Mouse (Mus musculus): ENCODE data around the gene Pear1.

The Pear1 gene

GRCm38 (mm10) chr3:87733984-87734761 is 89.9 kb downstream of the Pear1 start:
- ChIA-PET POLR2A (interaction anchor here in 2 of 4 experiments (0.6 to 1.5 kb wide), 2 partner anchors 15 to 683 kb away, joined by 3 read pairs; no protein-coding TSS in a partner anchor), CTCF (interaction anchor here in 2 of 4 experiments (0.8 to 2.0 kb wide), 3 partner anchors 21 to 36 kb away, joined by 3 to 5 read pairs (median 3); no protein-coding TSS in a partner anchor)

DNA sequence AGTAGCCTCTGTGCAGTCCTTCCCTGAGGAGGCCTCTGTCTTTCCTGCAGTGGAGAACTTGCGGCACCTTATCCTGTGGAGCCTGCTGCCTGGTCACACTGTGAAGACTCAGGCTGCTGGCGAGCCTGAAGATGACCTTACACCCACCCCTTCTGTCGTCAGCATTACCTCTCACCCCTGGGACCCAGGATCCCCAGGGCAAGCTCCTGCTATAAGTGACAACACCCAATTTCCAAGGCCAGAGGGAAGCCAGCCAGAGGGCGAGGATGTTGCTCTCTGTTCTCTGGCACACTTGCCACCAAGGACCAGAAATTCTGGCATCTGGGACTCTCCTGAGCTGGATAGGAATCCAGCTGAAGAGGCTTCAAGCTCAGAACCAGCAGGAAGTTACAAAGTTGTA is 91.0 kb downstream of the Pear1 start:
- ChIA-PET CTCF (interaction anchor here in 3 of 4 experiments (0.6 to 2.0 kb wide), 5 partner anchors 11 to 408 kb away, joined by 3 to 6 read pairs (median 3); no protein-coding TSS in a partner anchor), POLR2A (interaction anchor here in 1 of 4 experiments (1.5 kb wide), 1 partner anchor 16 kb away, joined by 3 read pairs; no protein-coding TSS in a partner anchor)

DNA sequence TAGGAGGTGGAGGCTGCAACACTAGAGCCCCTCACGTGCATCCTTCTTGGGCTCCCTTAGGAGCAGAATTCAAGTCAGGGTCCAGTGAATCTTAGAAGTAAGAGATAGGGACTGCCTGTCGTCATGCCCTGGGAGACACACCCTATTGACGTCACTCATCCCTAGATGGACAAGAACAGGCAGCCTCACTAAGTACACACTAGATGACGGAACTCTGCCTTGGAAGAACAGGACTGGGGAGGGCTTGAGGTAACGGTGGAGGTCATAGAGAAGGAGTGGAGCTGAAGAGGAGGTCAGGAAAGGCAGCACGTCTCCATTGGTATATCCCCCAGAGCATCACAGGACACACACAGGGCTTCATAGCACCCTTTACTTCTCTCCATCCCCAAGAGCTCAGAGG is 95.4 kb downstream of the Pear1 start:
- POLR2A ChIA-PET: interaction anchor here in 1 of 4 experiments (0.7 to 0.9 kb wide), 2 partner anchors 11 to 48 kb away, joined by 3 read pairs; no protein-coding TSS in a partner anchor
- CTCF ChIA-PET: interaction anchor here in 1 of 4 experiments (1.1 kb wide), 1 partner anchor 27 kb away, joined by 3 read pairs; no protein-coding TSS in a partner anchor

GRCm38 (mm10) chr3:87726191-87726590 is 97.9 kb downstream of the Pear1 start:
- POLR2A ChIA-PET: no interaction called here
- CTCF ChIA-PET: interaction anchor here in 1 of 4 experiments (0.8 kb wide), 1 partner anchor 30 kb away, joined by 3 read pairs; no protein-coding TSS in a partner anchor

DNA sequence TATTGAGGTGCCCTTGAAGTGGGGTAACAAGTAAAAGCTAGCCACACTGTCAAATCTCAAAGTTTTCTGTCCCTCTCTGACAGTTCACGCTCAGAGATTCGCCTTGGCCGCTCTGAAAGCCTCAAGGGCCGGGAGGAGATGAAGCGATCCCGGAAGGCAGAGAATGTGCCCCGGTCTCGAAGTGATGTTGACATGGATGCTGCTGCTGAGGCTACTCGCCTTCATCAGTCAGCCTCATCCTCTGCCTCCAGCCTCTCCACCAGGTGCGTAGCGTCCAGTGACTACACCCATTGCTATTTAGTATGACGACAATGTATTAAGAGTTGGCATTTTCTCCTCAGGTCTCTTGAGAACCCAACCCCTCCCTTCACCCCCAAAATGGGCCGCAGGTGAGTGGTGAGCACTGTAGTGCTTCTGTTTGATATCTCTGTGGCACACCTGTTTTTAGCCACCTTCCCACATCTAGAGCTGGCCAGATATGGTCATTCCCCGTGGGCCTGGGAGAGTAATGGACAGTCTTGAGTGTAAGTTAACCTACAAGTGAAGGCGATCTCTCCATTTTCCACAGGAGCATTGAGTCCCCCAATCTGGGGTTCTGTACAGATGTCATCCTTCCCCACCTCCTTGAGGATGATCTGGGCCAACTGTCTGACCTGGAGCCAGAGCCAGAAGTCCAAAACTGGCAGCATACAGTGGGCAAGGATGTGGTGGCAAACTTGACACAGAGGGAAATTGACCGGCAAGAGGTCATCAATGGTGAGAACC is 98.5 kb downstream of the Pear1 start:
- POLR2A ChIA-PET: no interaction called here

DNA sequence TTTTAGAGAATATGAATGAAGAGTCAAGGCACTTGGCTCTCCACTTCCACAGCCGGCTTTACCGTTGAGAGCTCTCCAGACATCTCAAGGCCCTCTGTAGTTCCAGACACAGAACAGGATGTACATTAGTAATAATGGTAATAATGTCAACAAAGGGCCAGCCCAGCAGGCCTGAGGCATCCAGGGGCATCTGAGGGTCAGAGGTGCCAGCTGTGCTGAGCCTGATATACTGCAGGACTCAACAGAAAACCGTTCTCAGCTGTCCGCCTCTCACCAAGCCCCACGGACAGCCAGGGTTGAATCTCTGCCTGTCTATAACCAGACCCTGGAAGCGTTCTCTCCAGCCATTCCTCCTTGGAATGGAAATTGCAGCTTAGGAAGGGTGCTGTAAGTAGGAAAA is 99.5 kb downstream of the Pear1 start:
- ChIA-PET POLR2A (no interaction called here), CTCF (interaction anchor here in 1 of 4 experiments (0.5 kb wide), 1 partner anchor 101 kb away, joined by 3 read pairs; no protein-coding TSS in a partner anchor)

More for the DNA sequence above, 98.5 kb downstream of the Pear1 start:
- CTCF ChIA-PET: no interaction called here

DNA sequence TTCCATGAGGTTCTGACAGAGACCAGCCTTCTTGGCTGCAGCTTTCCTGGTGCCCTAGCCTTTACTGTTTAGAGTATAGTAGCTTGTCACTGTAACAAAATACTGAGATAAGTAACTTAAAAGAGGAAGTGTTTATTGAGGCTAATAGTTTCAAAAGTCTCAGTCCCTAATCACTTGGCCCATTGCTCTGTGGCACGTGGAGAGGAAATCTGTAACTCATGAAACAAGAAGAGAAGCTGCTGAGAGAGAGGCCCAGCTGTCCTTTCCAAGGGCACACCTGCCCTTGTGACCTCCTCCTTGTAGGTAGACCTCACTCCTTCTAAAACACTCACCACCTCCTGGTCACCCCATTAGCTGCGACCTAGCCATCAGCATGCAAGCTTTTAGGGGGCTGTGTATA is 105.6 kb downstream of the Pear1 start:
- ChIA-PET POLR2A (no interaction called here), CTCF (no interaction called here)
